Mouse (Mus musculus) left cerebral cortex, postnatal 25 days (tissue): ENCODE measurements around the gene Oxgr1. TPM values are rescaled to one million over a fixed set of nuclear protein-coding genes. Genes with fewer than 3 reads are reported as not detected.
"Not testable (repeated sequence)": the region's sequence is repeated elsewhere in the genome, so short reads cannot be mapped to it uniquely, and the experiment has no call there.

Source experiments
- DNase-seq, 2 experiments: peaks; one replicate each; pipeline ENCODE4 v3.0.0; 2022; ENCODE audit warnings: low spot score in 2 of 2, mixed read lengths in 1 of 2
- intact Hi-C: fragments of 180-260 bp; cut with DNase I; formaldehyde crosslinking; loops from one replicate; pipeline ENCODE4 v1.15.1; 2025
- total RNA-seq, 2 experiments: library from RNA; stranded (reverse); gene quantifications; 2 replicates each; pipeline ENCODE4 v1.2.3; 2021

Gene Oxgr1
- total RNA-seq, 2 experiments from 2014 or later: 0.16 TPM; not detected in 1

GRCm38 (mm10) chr14:119986778-119987177 lies 55.5 kb downstream of the Oxgr1 start:
- intact Hi-C loops: no loop called here

GRCm38 (mm10) chr14:119986351-119986750 lies 55.9 kb downstream of the Oxgr1 start:
- intact Hi-C loops, DNase-seq: not testable (repeated sequence)

More at GRCm38 (mm10) chr14:119986778-119987177, 55.5 kb downstream of the Oxgr1 start:
- no peak for DNase-seq

DNA sequence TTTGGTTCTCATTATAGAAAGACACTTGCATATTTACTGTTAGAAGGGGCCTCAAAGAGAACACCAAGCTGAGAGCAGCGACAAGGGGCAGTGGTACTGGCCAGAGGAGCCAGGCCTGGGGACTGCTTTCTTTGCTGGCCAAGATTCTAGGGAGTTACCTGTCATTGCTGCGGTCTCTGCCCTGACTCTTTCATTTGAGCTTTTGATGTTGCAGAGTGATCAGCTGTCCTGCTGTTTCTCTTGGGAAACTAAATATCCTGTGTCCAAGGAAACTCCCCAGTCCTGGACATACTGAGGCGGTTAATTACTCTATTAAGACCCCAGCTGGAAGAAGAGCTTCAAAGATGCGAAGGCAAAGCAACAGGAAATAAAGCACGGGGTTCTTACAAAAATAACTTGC lies 60.9 kb downstream of the Oxgr1 start:
- intact Hi-C loops: no loop called here

GRCm38 (mm10) chr14:119980698-119981235 lies 61.5 kb downstream of the Oxgr1 start:
- intact Hi-C loops: no loop called here
- DNase-seq: peak in 1 of 2 experiments; percentile 6

More for the DNA sequence above, 60.9 kb downstream of the Oxgr1 start:
- DNase-seq: no peak

Other genes starting within 250 kb of the Oxgr1 start
- 100 to 1,000 TPM; 244 to 245 TPM for gene Mbnl2, start 233.2 kb upstream of the Oxgr1 start, total RNA-seq